Mouse (Mus musculus) lung, postnatal 0 days (tissue): ENCODE data around the gene Psrc1.

ENCODE experiments used
- CTCF ChIP-seq: IDR thresholded peaks from 2 replicates; pipeline ENCODE4 v1.5.1; 2016; ENCODE audit warnings: antibody characterized with exemption, mild to moderate bottlenecking
- EP300 ChIP-seq: IDR thresholded peaks from 2 replicates; pipeline ENCODE4 v1.6.1; 2016; ENCODE audit warnings: antibody characterized with exemption, mild to moderate bottlenecking, control low read depth

- no peak for TF ChIP-seq CTCF
- no peak for TF ChIP-seq EP300
These were observed 26.7 kb downstream of the Psrc1 start for GRCm38 (mm10) chr3:108410359-108410714.
